Mouse (Mus musculus) limb, embryonic 13.5 days (tissue): Measurements from ENCODE around the gene Gpa33. TPM values are rescaled to one million over a fixed set of nuclear protein-coding genes. Genes with fewer than 3 reads are reported as not detected.
"Not testable (repeated sequence)": the region's sequence is repeated elsewhere in the genome, so short reads cannot be mapped to it uniquely, and the experiment has no call there.

ENCODE experiments used
- ATAC-seq: fragments of 200-750 bp; cut with Nextera tagmentation; 2 replicates; pipeline ENCODE4 v1.8.0; 2017; ENCODE audit warnings: low read depth, moderate number of reproducible peaks, moderate TSS enrichment; ENCODE audit not compliant: low FRiP score
- H3K27ac ChIP-seq: fragments of 300-500 bp; sonication (generic); 2 replicates; pipeline ENCODE4 v1.5.1; 2015; ENCODE audit warnings: inconsistent platforms, mild to moderate bottlenecking, moderate library complexity
- H3K27me3 ChIP-seq: fragments of 300-500 bp; sonication (generic); 2 replicates; pipeline ENCODE4 v1.6.1; 2015; ENCODE audit warnings: mild to moderate bottlenecking, inconsistent platforms
- H3K36me3 ChIP-seq: fragments of 300-500 bp; sonication (generic); 2 replicates; pipeline ENCODE4 v1.6.1; 2015; ENCODE audit warnings: inconsistent platforms, mild to moderate bottlenecking, moderate library complexity
- H3K4me1 ChIP-seq: fragments of 300-500 bp; sonication (generic); 2 replicates; pipeline ENCODE4 v1.6.1; 2015; ENCODE audit warnings: inconsistent platforms
- H3K4me2 ChIP-seq: fragments of 300-500 bp; sonication (generic); replicated peaks from 2 replicates; pipeline ENCODE4 v1.6.1; 2015; ENCODE audit warnings: inconsistent platforms, mild to moderate bottlenecking, moderate library complexity
- H3K4me3 ChIP-seq: fragments of 300-500 bp; sonication (generic); 2 replicates; pipeline ENCODE4 v1.5.1; 2015; ENCODE audit warnings: moderate library complexity, mild to moderate bottlenecking, inconsistent platforms
- H3K9ac ChIP-seq: fragments of 300-500 bp; sonication (generic); 2 replicates; pipeline ENCODE4 v1.6.1; 2015; ENCODE audit warnings: mild to moderate bottlenecking, inconsistent platforms
- H3K9me3 ChIP-seq: fragments of 300-500 bp; sonication (generic); 2 replicates; pipeline ENCODE4 v1.6.1; 2016; ENCODE audit warnings: inconsistent platforms
- WGBS: fragments of 180-500 bp; shearing (Covaris S2); methylation state at CpG from one replicate; pipeline ENCODE4 v1.1.7; 2015; 5-methylcytosine and 5-hydroxymethylcytosine counted together
- polyA plus RNA-seq: library from polyadenylated mRNA; unstranded; fragments of >200 nt; fragmentation: Nextera tagmentation; extraction: Ambion mirVana; gene quantifications from 2 replicates; pipeline ENCODE4 v1.2.1, GENCODE M21; 2015

Gene Gpa33
- polyA plus RNA-seq, 1 experiment from 2014 or later: 0.65 TPM

- H3K9me3 ChIP-seq: no peaks in the 10 kb centered on the region
- no peak overlapping the region for H3K27ac ChIP-seq
- peaks cover 6% of the 10 kb centered on the region for H3K4me1 ChIP-seq
- H3K27me3 ChIP-seq: no peaks in the 10 kb centered on the region
- WGBS: 72% methylated on average over 7 of the region's 7 CpGs
- ATAC-seq: no peak
- no peak overlapping the region for H3K4me2 ChIP-seq
- no peak overlapping the region for H3K4me3 ChIP-seq
- H3K9ac ChIP-seq: no peak overlapping the region
- no peaks in the 10 kb centered on the region for H3K36me3 ChIP-seq
Measured at GRCm38 (mm10) chr1:166137244-166137938, 7.4 kb downstream of the Gpa33 start.

- Histone ChIP-seq H3K4me3 (no peak overlapping the region), H3K27me3 (no peaks in the 10 kb centered on the region), H3K9me3 (no peaks in the 10 kb centered on the region), H3K27ac (no peak overlapping the region), H3K4me1 (peaks cover 4% of the 10 kb centered on the region; the same call in 1 of the 2 replicates), H3K9ac (no peak overlapping the region), H3K4me2 (no peak overlapping the region), H3K36me3 (no peaks in the 10 kb centered on the region)
- ATAC-seq: no peak
- WGBS: 69% methylated on average over 13 of the region's 13 CpGs
Measured at GRCm38 (mm10) chr1:166138136-166138535, 8.1 kb downstream of the Gpa33 start.

GRCm38 (mm10) chr1:166139113-166139512 lies 9.1 kb downstream of the Gpa33 start:
- H3K27ac ChIP-seq: no peak overlapping the region
- H3K4me1 ChIP-seq: peaks cover 4% of the 10 kb centered on the region; the same call in 1 of the 2 replicates
- no peak overlapping the region for H3K4me3 ChIP-seq
- no peak overlapping the region for H3K4me2 ChIP-seq
- H3K27me3 ChIP-seq: no peaks in the 10 kb centered on the region
- no peaks in the 10 kb centered on the region for H3K9me3 ChIP-seq
- H3K36me3 ChIP-seq: no peaks in the 10 kb centered on the region
- 81% methylated on average over 3 of the region's 3 CpGs for WGBS
- no peak for ATAC-seq
- no peak overlapping the region for H3K9ac ChIP-seq

GRCm38 (mm10) chr1:166139620-166140184 lies 9.7 kb downstream of the Gpa33 start:
- Histone ChIP-seq H3K4me1 (peaks cover 4% of the 10 kb centered on the region; the same call in 1 of the 2 replicates), H3K9me3 (no peaks in the 10 kb centered on the region), H3K9ac (no peak overlapping the region), H3K27me3 (no peaks in the 10 kb centered on the region), H3K27ac (no peak overlapping the region), H3K36me3 (no peaks in the 10 kb centered on the region), H3K4me2 (no peak overlapping the region), H3K4me3 (no peak overlapping the region)
- 41% methylated on average over 4 of the region's 4 CpGs for WGBS
- no peak for ATAC-seq

- not testable (repeated sequence) for ATAC-seq
- 79% methylated on average over 9 of the region's 9 CpGs for WGBS
Measured at GRCm38 (mm10) chr1:166141868-166142267, 11.8 kb downstream of the Gpa33 start.

GRCm38 (mm10) chr1:166142369-166142768 lies 12.3 kb downstream of the Gpa33 start:
- Histone ChIP-seq H3K27ac (no peak overlapping the region), H3K27me3 (no peaks in the 10 kb centered on the region), H3K4me1 (peaks cover 3% of the 10 kb centered on the region; the same call in 1 of the 2 replicates), H3K4me3 (no peak overlapping the region), H3K9me3 (no peaks in the 10 kb centered on the region), H3K4me2 (no peak overlapping the region), H3K9ac (no peak overlapping the region), H3K36me3 (no peaks in the 10 kb centered on the region)
- WGBS: 83% methylated on average over 6 of the region's 6 CpGs
- no peak for ATAC-seq

More at GRCm38 (mm10) chr1:166141868-166142267, 11.8 kb downstream of the Gpa33 start:
- H3K27ac ChIP-seq, H3K4me1 ChIP-seq, H3K4me2 ChIP-seq, H3K4me3 ChIP-seq, H3K27me3 ChIP-seq, H3K9ac ChIP-seq, H3K9me3 ChIP-seq, H3K36me3 ChIP-seq: not testable (repeated sequence)

- 87% methylated on average over 11 of the region's 11 CpGs for WGBS
- H3K36me3 ChIP-seq: no peaks in the 10 kb centered on the region
- H3K9ac ChIP-seq: no peak overlapping the region
Measured at GRCm38 (mm10) chr1:166146626-166147025, 16.6 kb downstream of the Gpa33 start.

GRCm38 (mm10) chr1:166147657-166148056 lies 17.6 kb downstream of the Gpa33 start:
- Histone ChIP-seq H3K9ac (no peak overlapping the region), H3K9me3 (no peaks in the 10 kb centered on the region), H3K4me1 (no peaks in the 10 kb centered on the region), H3K27me3 (no peaks in the 10 kb centered on the region), H3K27ac (no peak overlapping the region), H3K4me2 (no peak overlapping the region), H3K4me3 (no peak overlapping the region), H3K36me3 (no peaks in the 10 kb centered on the region)
- 63% methylated on average over 3 of the region's 3 CpGs for WGBS
- ATAC-seq: no peak

More at GRCm38 (mm10) chr1:166146626-166147025, 16.6 kb downstream of the Gpa33 start:
- Histone ChIP-seq H3K4me2 (no peak overlapping the region), H3K27me3 (no peaks in the 10 kb centered on the region), H3K9me3 (no peaks in the 10 kb centered on the region), H3K4me3 (no peak overlapping the region), H3K4me1 (no peaks in the 10 kb centered on the region), H3K27ac (no peak overlapping the region)
- ATAC-seq: no peak

- H3K27me3 ChIP-seq: peaks cover 2% of the 10 kb centered on the region
- H3K27ac ChIP-seq: no peak overlapping the region
- H3K9me3 ChIP-seq: no peaks in the 10 kb centered on the region
- 83% methylated on average over 4 of the region's 4 CpGs for WGBS
- no peaks in the 10 kb centered on the region for H3K36me3 ChIP-seq
- H3K9ac ChIP-seq: no peak overlapping the region
- no peak overlapping the region for H3K4me2 ChIP-seq
- ATAC-seq: no peak
- H3K4me1 ChIP-seq: peaks cover 1% of the 10 kb centered on the region; the same call in 1 of the 2 replicates
- no peak overlapping the region for H3K4me3 ChIP-seq
Measured at GRCm38 (mm10) chr1:166149441-166149840, 19.4 kb downstream of the Gpa33 start.

GRCm38 (mm10) chr1:166150035-166150434 lies 20.0 kb downstream of the Gpa33 start:
- Histone ChIP-seq H3K27ac (no peak overlapping the region), H3K9ac (no peak overlapping the region), H3K4me3 (no peak overlapping the region), H3K4me2 (no peak overlapping the region), H3K9me3 (no peaks in the 10 kb centered on the region), H3K4me1 (peaks cover 3% of the 10 kb centered on the region; the same call in 1 of the 2 replicates), H3K36me3 (no peaks in the 10 kb centered on the region), H3K27me3 (peaks cover 8% of the 10 kb centered on the region)
- no peak for ATAC-seq
- WGBS: 88% methylated on average over 7 of the region's 7 CpGs

- H3K36me3 ChIP-seq: no peaks in the 10 kb centered on the region
- H3K27me3 ChIP-seq: peaks cover 19% of the 10 kb centered on the region
- 62% methylated on average over 11 of the region's 11 CpGs for WGBS
- no peak overlapping the region for H3K9ac ChIP-seq
- no peak overlapping the region for H3K4me3 ChIP-seq
- ATAC-seq: no peak
- H3K4me2 ChIP-seq: no peak overlapping the region
- peaks cover 3% of the 10 kb centered on the region; the same call in 1 of the 2 replicates for H3K4me1 ChIP-seq
- no peaks in the 10 kb centered on the region for H3K9me3 ChIP-seq
- no peak overlapping the region for H3K27ac ChIP-seq
Measured at GRCm38 (mm10) chr1:166151341-166151740, 21.3 kb downstream of the Gpa33 start.

- WGBS: 91% methylated on average over 10 of the region's 10 CpGs
- no peak overlapping the region for H3K4me2 ChIP-seq
- no peaks in the 10 kb centered on the region for H3K36me3 ChIP-seq
- no peak overlapping the region for H3K27ac ChIP-seq
- H3K4me1 ChIP-seq: peaks cover 3% of the 10 kb centered on the region; the same call in 1 of the 2 replicates
- no peaks in the 10 kb centered on the region for H3K9me3 ChIP-seq
- H3K27me3 ChIP-seq: peaks cover 25% of the 10 kb centered on the region
- no peak overlapping the region for H3K9ac ChIP-seq
- ATAC-seq: no peak
- no peak overlapping the region for H3K4me3 ChIP-seq
Measured at GRCm38 (mm10) chr1:166152034-166152433, 22.0 kb downstream of the Gpa33 start.
